Mouse (Mus musculus) stomach, postnatal 0 days (tissue): ENCODE measurements around the gene Ctc1.

Experiments
- CTCF ChIP-seq: IDR thresholded peaks from 2 replicates; pipeline ENCODE4 v1.5.1; 2016; ENCODE audit warnings: antibody characterized with exemption, low read depth, mild to moderate bottlenecking, moderate library complexity
- EP300 ChIP-seq: optimal IDR thresholded peaks from 2 replicates; pipeline ENCODE3; 2016; ENCODE audit warnings: antibody characterized with exemption

DNA sequence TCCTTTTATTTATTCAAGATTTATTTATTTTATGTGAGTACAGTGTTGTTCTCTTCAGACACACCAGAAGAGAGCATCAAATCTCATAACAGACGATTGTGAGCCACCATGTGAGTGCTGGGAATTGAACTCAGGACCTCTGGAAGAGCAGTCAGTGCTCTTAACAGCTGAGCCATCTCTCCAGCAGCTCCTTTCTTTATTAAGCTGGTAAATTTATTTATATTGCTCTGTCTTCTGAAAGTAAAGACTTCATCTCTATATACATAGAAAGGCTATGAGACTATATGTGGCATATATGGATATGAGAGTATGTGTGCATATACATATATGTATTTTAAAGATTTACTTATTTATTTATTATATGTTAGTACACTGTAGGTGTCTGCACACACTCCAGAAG, 6.2 kb upstream of the Ctc1 start:
- TF ChIP-seq CTCF (no peak), EP300 (no peak)
